Mouse (Mus musculus) liver, embryonic 14.5 days (tissue): ENCODE measurements around the gene Kalrn.

Source experiments
- CTCF ChIP-seq: IDR thresholded peaks from 2 replicates; pipeline ENCODE4 v1.5.1; 2016; ENCODE audit warnings: antibody characterized with exemption, low read depth, control low read depth
- EP300 ChIP-seq: IDR thresholded peaks from 2 replicates; pipeline ENCODE4 v1.6.1; 2016; ENCODE audit warnings: antibody characterized with exemption, low read depth

DNA sequence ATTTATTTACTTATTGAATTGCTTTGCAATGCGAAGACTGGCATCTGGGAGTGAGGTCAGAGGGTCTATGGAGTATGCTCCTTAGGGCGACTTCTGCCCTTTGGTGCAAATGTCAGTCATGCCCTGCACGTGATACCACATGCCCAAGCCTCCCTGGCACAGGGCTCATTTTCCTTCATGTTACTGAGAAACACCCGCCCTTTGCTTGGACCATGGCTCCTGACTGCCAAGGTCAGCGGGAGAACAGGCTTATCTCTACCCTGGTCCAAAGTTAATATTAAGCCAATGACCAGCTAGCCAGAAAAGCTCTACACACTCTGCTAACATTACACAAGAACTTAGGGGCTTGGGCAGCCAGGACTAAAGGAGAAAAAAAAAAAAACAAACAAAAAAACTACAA, 543.5 kb downstream of the Kalrn start:
- TF ChIP-seq CTCF (no peak), EP300 (no peak)
